Mouse (Mus musculus): ENCODE measurements at regions not wholly inside any gene's neighbourhood (a gene's known extent, or its start where the extent isn't known, plus 50 kb on each side); places are given as distances from the start of the nearest gene placed in this dataset.

DNA sequence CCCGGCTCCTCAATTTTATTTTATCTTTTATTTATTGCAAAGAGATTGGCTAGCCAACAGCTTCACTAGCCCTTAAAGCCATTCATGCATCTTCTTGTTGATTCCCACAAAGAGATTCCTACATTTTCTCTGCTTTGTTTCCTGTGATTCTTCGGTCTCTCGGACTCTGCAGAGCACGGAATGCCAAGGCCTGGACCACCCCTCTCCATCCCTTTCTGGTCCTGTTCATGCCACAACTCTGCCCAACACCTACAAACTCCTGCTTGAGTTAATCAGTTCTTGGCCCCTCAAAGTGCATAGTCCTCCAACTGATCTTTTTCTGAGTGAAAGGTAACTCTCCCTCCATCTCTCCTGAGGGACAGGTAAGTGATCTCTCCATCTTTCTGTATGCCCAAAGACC is 58.4 kb upstream of the Fer start:
- no peak for TF ChIP-seq EP300 (IDR thresholded peaks at IDR 0.05; ENCODE audit: low read depth)
- no peak for TF ChIP-seq CTCF (IDR thresholded peaks at IDR 0.05; ENCODE audit: low read depth)

All from liver, postnatal 0 days (tissue).